Mouse (Mus musculus): ENCODE measurements around the gene Kif2c. TPM values are rescaled to one million over a fixed set of nuclear protein-coding genes. Genes with fewer than 3 reads are reported as not detected.

The Kif2c gene
- under 1 TPM; 0.33 to 0.60 TPM for total RNA-seq (2021)

- intact Hi-C loops (cut with DNase I): loop anchor here (2.0 kb wide), 1 partner anchor 25 kb away; the partner anchor contains the start of gene Rps8
- DNase-seq: peak; percentile 91 to 93
Observed at GRCm38 (mm10) chr4:117181863-117182758, at the start of gene Kif2c. Gene Kif2c, minus strand, starts transcription at chr4:117182639.

GRCm38 (mm10) chr4:117231208-117231607, 48.8 kb upstream of the Kif2c start:
- no peak for DNase-seq
- intact Hi-C loops (cut with DNase I): loop anchor here (2.0 kb wide), 1 partner anchor 36 kb away; no protein-coding TSS in a partner anchor

GRCm38 (mm10) chr4:117230331-117230730, 47.9 kb upstream of the Kif2c start:
- intact Hi-C loops (cut with DNase I): loop anchor here (2.0 kb wide), 1 partner anchor 36 kb away; no protein-coding TSS in a partner anchor
- DNase-seq: no peak

- no peak for DNase-seq
- intact Hi-C loops (cut with DNase I): no loop called here
Observed at GRCm38 (mm10) chr4:117229590-117229989, 47.2 kb upstream of the Kif2c start.

- intact Hi-C loops (cut with DNase I): no loop called here
- DNase-seq: no peak
Observed at GRCm38 (mm10) chr4:117225250-117225649, 42.8 kb upstream of the Kif2c start.

- DNase-seq: no peak
- intact Hi-C loops (cut with DNase I): no loop called here
Observed at GRCm38 (mm10) chr4:117224122-117224521, 41.7 kb upstream of the Kif2c start.

GRCm38 (mm10) chr4:117223001-117223400, 40.6 kb upstream of the Kif2c start:
- intact Hi-C loops (cut with DNase I): no loop called here
- DNase-seq: no peak

GRCm38 (mm10) chr4:117221836-117222235, 39.4 kb upstream of the Kif2c start:
- intact Hi-C loops (cut with DNase I): no loop called here
- DNase-seq: peak in 1 of 2 experiments; percentile 22

- intact Hi-C loops (cut with DNase I): no loop called here
- no peak for DNase-seq
Observed at GRCm38 (mm10) chr4:117220741-117221515, 38.5 kb upstream of the Kif2c start.

GRCm38 (mm10) chr4:117218517-117219219, 36.2 kb upstream of the Kif2c start:
- intact Hi-C loops (cut with DNase I): loop anchor here (2.0 to 5.0 kb wide), 2 partner anchors 61 to 216 kb away; partner anchors contain the start of gene Rps8
- DNase-seq: peak; percentile 58 to 61

GRCm38 (mm10) chr4:117217029-117217428, 34.6 kb upstream of the Kif2c start:
- DNase-seq: no peak
- intact Hi-C loops (cut with DNase I): loop anchor here (5.0 kb wide), 1 partner anchor 60 kb away; the partner anchor contains the start of gene Rps8

GRCm38 (mm10) chr4:117214250-117214649, 31.8 kb upstream of the Kif2c start:
- no peak for DNase-seq
- intact Hi-C loops (cut with DNase I): no loop called here

- peak; percentile 75 to 84 for DNase-seq
- intact Hi-C loops (cut with DNase I): no loop called here
Observed at GRCm38 (mm10) chr4:117210147-117211074, 28.0 kb upstream of the Kif2c start.

GRCm38 (mm10) chr4:117209592-117209991, 27.2 kb upstream of the Kif2c start:
- intact Hi-C loops (cut with DNase I): no loop called here
- no peak for DNase-seq

GRCm38 (mm10) chr4:117202992-117203354, 20.5 kb upstream of the Kif2c start:
- intact Hi-C loops (cut with DNase I): no loop called here
- DNase-seq: no peak

- intact Hi-C loops (cut with DNase I): no loop called here
- peak; percentile 45 to 47 for DNase-seq
Observed at GRCm38 (mm10) chr4:117202046-117202991, 19.9 kb upstream of the Kif2c start.

GRCm38 (mm10) chr4:117191804-117192203, 9.4 kb upstream of the Kif2c start:
- DNase-seq: no peak
- intact Hi-C loops (cut with DNase I): no loop called here

- DNase-seq: no peak
- intact Hi-C loops (cut with DNase I): no loop called here
Observed at GRCm38 (mm10) chr4:117190660-117191059, 8.2 kb upstream of the Kif2c start.
